Mouse (Mus musculus) bone marrow, adult 2 months (tissue): ENCODE measurements around the gene Gm45194. TPM values are rescaled to one million over a fixed set of nuclear protein-coding genes. Genes with fewer than 3 reads are reported as not detected.

ENCODE experiments used
- H3K27ac ChIP-seq: fragments of 200-500 bp; 2 replicates; pipeline ENCODE4 v1.5.1; 2012; ENCODE audit warnings: low read depth, mild to moderate bottlenecking, control low read depth, inconsistent platforms, low read length; ENCODE audit not compliant: control insufficient read depth, poor library complexity, insufficient read depth
- H3K4me1 ChIP-seq: fragments of 200-500 bp; 2 replicates; pipeline ENCODE4 v1.6.1; 2011; ENCODE audit warnings: low read length; ENCODE audit not compliant: control insufficient read depth, insufficient read depth
- H3K4me3 ChIP-seq: fragments of 200-500 bp; replicated peaks from 2 replicates; pipeline ENCODE3; 2011; ENCODE audit warnings: mild to moderate bottlenecking, low read depth, low read length, control low read depth; ENCODE audit not compliant: control insufficient read depth
- CTCF ChIP-seq: fragments of 200-500 bp; IDR thresholded peaks from 2 replicates; pipeline ENCODE4 v1.5.1; 2011; ENCODE audit warnings: low read length, control low read depth; ENCODE audit not compliant: control insufficient read depth, insufficient read depth
- POLR2A ChIP-seq: fragments of 200-500 bp; IDR thresholded peaks from 2 replicates; pipeline ENCODE4 v1.6.1; 2011; ENCODE audit warnings: low read depth, mild to moderate bottlenecking, control low read depth, low read length, borderline replicate concordance; ENCODE audit not compliant: control insufficient read depth
- WGBS: fragments of 180-500 bp; shearing (Covaris S2); methylation state at CpG from one replicate; pipeline ENCODE4 v1.1.7; 2018; 5-methylcytosine and 5-hydroxymethylcytosine counted together
- polyA plus RNA-seq: library from polyadenylated mRNA; stranded (reverse); fragments of >200 nt; gene quantifications from 2 replicates; pipeline ENCODE4 v1.2.4, GENCODE M21; 2011; ENCODE audit warnings: low replicate concordance; ENCODE audit not compliant: missing spikeins, insufficient read depth, insufficient read length

Gm45194 gene
- polyA plus RNA-seq, 1 experiment: not detected

- TF ChIP-seq CTCF: no peak
- no peak for TF ChIP-seq POLR2A
- H3K4me3 ChIP-seq: no peak within 1 kb of the TSS
- no peak within 1 kb of the TSS for H3K27ac ChIP-seq
- H3K4me1 ChIP-seq: no peaks in the 10 kb centered on the region
Measured at GRCm38 (mm10) chrX:112010707-112011106, 119.5 kb downstream of the Gm45194 start, which contains the start of gene Tex16. Tex16 (plus strand) TSS chrX:112011007.

GRCm38 (mm10) chrX:112238749-112239148, 347.6 kb downstream of the Gm45194 start, which contains the start of gene 4933403O08Rik:
4933403O08Rik (plus strand) TSS chrX:112239049.
- TF ChIP-seq CTCF: no peak
- TF ChIP-seq POLR2A: no peak
- H3K4me3 ChIP-seq: no peak within 1 kb of the TSS
- 82% methylated on average over 3 of the region's 3 CpGs for WGBS

GRCm38 (mm10) chrX:112242916-112243315, 351.7 kb downstream of the Gm45194 start:
- H3K4me1 ChIP-seq: no peaks in the 10 kb centered on the region
- TF ChIP-seq POLR2A (no peak), CTCF (no peak)
- H3K4me3 ChIP-seq: no peak overlapping the region
- 77% methylated on average over 1 of the region's 1 CpGs for WGBS
- no peak overlapping the region for H3K27ac ChIP-seq

More at GRCm38 (mm10) chrX:112238749-112239148, 347.6 kb downstream of the Gm45194 start, which contains the start of gene 4933403O08Rik:
- no peak within 1 kb of the TSS for H3K27ac ChIP-seq
- H3K4me1 ChIP-seq: no peaks in the 10 kb centered on the region

- Histone ChIP-seq H3K4me3 (no peak overlapping the region), H3K27ac (no peak overlapping the region), H3K4me1 (no peaks in the 10 kb centered on the region)
- TF ChIP-seq POLR2A (no peak), CTCF (no peak)
- WGBS: 66% methylated on average over 2 of the region's 2 CpGs
Measured at GRCm38 (mm10) chrX:112255513-112255912, 364.3 kb downstream of the Gm45194 start.

- no peak overlapping the region for H3K4me3 ChIP-seq
- TF ChIP-seq POLR2A (no peak), CTCF (no peak)
- H3K4me1 ChIP-seq: no peaks in the 10 kb centered on the region
- WGBS: 39% methylated on average over 1 of the region's 1 CpGs
- no peak overlapping the region for H3K27ac ChIP-seq
Measured at GRCm38 (mm10) chrX:112273550-112273949, 382.4 kb downstream of the Gm45194 start.

Other genes starting within 250 kb of the Gm45194 start
- gene Hdx, start 194.3 kb upstream of the Gm45194 start, polyA plus RNA-seq: not detected in 2 replicates
- not detected in 2 replicates for gene Tex16, start 119.6 kb downstream of the Gm45194 start, polyA plus RNA-seq